Mouse (Mus musculus) gastrocnemius, adult 2 months (tissue): ENCODE measurements around the gene Aloxe3. TPM values are rescaled to one million over a fixed set of nuclear protein-coding genes. Genes with fewer than 3 reads are reported as not detected.
"Not testable (repeated sequence)": the region's sequence is repeated elsewhere in the genome, so short reads cannot be mapped to it uniquely, and the experiment has no call there.

Experiments
- DNase-seq: peaks from one replicate; pipeline ENCODE4 v3.0.0; 2022
- H3K27ac ChIP-seq: fragments of 200-600 bp; 2 replicates; pipeline ENCODE4 v1.8.1; 2022; ENCODE audit warnings: mild to moderate bottlenecking
- H3K4me3 ChIP-seq: fragments of 200-600 bp; 2 replicates; pipeline ENCODE4 v1.8.1; 2022; ENCODE audit warnings: mild to moderate bottlenecking, moderate library complexity
- CTCF ChIP-seq: fragments of 200-600 bp; IDR thresholded peaks from 2 replicates; pipeline ENCODE4 v1.8.1; 2022; ENCODE audit warnings: antibody characterized with exemption, mild to moderate bottlenecking, moderate library complexity
- intact Hi-C: fragments of 180-260 bp; cut with DNase I; formaldehyde crosslinking; loops from one replicate; pipeline ENCODE4 v1.15.1; 2025
- total RNA-seq, 2 experiments: library from RNA; stranded (reverse); gene quantifications; 2 replicates each; pipeline ENCODE4 v1.2.3; 2021

Gene Aloxe3
- total RNA-seq, 2 experiments from 2014 or later: not detected

DNA sequence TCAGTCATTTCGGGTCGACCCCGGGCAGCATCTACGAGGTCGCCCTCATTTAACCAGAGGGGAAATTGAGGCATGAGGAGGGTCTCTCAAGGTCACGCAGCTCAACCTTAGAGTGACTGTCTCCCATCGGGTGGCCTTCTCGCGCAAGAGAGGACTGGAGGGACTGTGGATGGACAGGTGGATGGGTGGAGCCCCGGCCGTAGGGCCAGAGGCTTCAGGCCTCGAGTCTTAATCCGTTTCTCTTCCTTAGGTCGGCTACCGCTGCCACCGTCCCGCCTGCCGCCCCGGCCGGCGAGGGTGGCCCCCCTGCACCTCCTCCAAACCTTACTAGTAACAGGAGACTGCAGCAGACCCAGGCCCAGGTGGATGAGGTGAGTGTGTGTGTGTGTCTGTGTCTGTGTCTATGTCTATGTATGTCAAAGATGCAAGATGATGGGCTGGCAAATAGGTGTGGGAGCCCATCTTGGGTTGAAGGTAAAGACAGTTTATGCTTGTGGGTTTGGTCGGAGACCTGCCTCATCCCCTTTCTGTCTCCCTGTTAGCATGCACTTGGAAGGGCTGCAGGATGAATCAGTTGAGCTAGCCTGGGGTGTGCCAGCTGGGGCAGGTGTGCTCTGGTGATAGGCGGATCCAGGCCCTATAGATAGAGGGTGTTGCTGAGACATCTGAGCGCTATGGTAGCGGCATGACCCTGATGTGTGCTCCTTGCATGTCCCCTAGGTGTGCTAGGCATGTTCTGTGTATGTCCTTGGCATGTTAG is 36.7 kb upstream of the Aloxe3 start:
- DNase-seq: peak; percentile 57
- TF ChIP-seq CTCF: no peak
- intact Hi-C loops: loop anchor here (2.0 kb wide), 1 partner anchor 16 kb away; no protein-coding TSS in a partner anchor
- peak overlapping the region; percentile 100 for H3K4me3 ChIP-seq
- peak overlapping the region; percentile 100 for H3K27ac ChIP-seq

DNA sequence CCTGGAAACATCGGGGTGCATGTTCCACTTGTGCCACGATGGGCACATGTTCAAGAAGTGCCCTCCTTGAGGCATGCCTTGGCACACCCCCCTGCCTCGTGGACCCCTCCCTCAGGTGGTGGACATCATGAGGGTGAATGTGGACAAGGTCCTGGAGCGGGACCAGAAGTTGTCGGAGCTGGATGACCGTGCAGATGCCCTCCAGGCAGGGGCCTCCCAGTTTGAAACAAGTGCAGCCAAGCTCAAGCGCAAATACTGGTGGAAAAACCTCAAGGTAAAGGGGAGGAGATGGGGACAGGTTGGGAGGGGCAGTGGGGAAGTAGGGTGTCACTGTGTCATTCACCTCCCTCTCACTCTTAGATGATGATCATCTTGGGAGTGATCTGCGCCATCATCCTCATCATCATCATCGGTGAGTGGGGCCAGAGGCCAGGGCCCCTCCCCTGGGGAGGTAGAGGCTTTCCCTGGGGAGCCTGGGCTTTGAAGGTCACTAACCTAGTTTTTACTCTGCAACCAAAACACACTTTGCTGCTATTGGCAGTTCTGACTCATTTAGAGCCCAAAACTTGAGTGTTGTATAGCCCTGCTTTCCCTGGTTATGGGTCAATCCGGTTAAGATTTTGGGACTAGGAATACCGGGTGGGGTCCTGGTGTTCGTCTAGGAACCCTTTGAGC is 35.9 kb upstream of the Aloxe3 start:
- intact Hi-C loops: loop anchor here (2.0 kb wide), 1 partner anchor 17 kb away; no protein-coding TSS in a partner anchor
- TF ChIP-seq CTCF: no peak
- Histone ChIP-seq H3K4me3 (peak overlapping the region; percentile 100), H3K27ac (peak overlapping the region; percentile 100)
- DNase-seq: peak; percentile 33

DNA sequence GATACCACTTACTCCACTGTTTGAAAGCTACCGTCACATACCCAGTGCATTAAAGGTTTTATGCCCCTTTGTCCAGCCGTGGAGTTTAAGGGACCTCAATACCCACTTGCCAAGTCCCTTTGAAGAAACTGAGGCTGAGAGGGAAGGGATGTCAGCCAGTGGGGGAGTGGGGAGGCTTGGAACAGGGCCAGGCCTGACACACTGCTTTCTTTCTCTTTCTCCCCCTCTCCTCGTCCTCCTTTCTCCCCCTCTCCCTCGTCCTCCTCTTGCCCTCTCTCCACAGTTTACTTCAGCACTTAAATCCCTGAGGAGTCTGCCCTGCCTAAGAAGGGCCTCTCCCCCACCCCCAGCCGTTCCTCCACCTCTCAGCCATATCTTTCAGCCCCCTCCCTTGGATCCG is 35.3 kb upstream of the Aloxe3 start:
- no peak for TF ChIP-seq CTCF
- peak; percentile 14 for DNase-seq
- intact Hi-C loops: no loop called here
- Histone ChIP-seq H3K4me3 (peak overlapping the region; percentile 100), H3K27ac (peak overlapping the region; percentile 100)

DNA sequence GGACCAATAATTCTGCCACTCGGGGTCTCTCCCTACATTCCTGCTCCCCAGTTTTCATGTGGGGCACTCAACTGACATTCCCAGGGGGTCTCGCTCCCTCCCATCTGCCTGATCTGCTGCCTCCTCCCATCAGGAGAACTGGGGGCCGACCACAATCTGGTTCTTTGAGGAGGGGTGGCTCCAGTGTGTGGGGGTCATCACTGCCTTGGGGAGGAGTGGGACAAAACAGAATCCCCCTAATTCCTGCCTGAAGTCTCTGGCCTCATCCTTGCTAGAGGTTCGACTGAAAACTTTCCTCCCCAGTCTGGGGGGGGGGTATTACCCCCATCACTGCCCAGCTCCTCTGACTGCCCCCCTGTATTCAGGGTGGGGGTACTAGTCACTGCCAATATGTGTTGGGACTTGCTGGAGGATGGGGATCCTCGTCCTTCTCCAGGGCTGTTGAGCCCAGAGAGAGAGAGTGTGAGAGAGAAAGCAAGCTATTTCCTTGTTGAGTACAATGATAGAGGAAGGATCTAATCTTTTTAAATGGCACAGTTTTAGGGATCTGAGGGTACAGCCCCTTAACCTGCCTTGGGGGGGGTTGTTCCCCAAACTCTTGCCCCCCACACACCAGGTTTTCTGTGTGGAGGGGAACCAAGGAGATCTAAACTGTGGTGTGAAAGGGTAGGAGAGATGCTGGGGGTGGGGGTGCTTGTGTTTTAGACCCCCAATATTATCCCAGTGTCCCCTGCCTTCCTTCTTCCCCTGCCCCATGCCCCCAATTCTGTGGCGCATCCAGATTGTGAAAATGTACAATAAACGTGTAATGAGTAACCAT is 33.9 kb upstream of the Aloxe3 start:
- Histone ChIP-seq H3K4me3 (no peak overlapping the region), H3K27ac (peak overlapping the region; percentile 100)
- intact Hi-C loops: no loop called here
- no peak for TF ChIP-seq CTCF
- DNase-seq: peak; percentile 16

DNA sequence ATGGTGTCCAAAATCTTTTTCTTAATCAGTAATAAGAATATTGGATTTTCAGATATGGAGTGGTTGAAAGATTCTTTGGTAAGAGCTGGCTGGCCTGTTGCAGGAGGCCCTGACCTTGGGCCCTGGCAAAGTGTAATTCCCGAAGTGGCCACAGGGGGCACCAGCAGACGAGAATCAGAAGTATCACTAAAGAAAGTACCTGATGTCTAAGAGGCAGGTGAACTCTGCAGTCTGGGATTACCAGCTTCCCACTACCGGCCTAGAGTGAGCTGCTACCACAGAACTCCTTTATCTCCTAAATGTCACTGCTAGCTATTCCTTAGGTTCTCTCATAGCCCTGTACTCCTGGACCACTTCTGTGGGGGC is 33.3 kb upstream of the Aloxe3 start:
- Histone ChIP-seq H3K4me3 (0 out of 2 replicates have a peak overlapping the region, but pooled peaks have one; percentile 7), H3K27ac (peak overlapping the region; percentile 100)
- peak; percentile 91 for DNase-seq
- intact Hi-C loops: no loop called here
- peak; percentile 94 for TF ChIP-seq CTCF

DNA sequence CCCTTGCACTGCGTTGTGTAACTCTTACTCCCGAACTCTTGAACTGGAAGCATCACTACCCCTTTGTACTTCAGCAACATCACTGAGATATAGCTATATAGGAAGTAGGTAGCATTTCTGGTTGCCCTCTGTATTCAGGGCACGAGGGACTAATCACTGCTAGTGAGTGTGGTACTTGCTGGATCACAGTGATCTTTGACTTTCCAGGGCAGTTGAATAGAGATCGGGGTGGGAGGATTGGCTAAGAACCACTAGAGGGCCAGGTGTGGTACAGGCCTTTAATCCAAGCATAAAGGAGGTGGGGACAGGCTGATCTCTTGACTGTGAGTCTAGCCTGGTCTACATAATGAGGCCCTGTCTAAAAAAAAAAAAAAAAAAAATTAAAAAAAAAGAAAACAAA is 32.8 kb upstream of the Aloxe3 start:
- no peak for TF ChIP-seq CTCF
- Histone ChIP-seq H3K27ac (peak overlapping the region; percentile 100), H3K4me3 (no peak overlapping the region)
- no peak for DNase-seq
- intact Hi-C loops: no loop called here

DNA sequence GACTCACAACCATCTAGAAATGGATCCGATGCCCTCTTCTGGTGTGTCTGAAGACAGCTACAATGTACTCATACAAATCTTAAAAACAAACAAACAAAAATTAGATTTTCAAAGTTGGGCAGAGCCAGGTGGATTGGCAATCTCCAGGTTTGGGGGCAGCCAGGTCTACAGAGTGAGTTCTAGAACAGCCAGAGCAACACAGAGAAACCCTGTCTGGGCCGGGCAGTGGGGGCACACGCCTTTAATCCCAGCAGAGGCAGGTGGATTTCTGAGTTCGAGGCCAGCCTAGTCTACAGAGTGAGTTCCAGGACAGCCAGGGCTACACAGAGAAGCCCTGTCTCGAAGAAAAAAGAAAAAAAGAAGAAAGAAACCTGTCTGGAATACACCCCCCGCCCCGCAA is 31.8 kb upstream of the Aloxe3 start:
- intact Hi-C loops: not testable (repeated sequence)
- peak; percentile 18 for DNase-seq
- Histone ChIP-seq H3K27ac (peak overlapping the region; percentile 100), H3K4me3 (peak overlapping the region; percentile 64)

DNA sequence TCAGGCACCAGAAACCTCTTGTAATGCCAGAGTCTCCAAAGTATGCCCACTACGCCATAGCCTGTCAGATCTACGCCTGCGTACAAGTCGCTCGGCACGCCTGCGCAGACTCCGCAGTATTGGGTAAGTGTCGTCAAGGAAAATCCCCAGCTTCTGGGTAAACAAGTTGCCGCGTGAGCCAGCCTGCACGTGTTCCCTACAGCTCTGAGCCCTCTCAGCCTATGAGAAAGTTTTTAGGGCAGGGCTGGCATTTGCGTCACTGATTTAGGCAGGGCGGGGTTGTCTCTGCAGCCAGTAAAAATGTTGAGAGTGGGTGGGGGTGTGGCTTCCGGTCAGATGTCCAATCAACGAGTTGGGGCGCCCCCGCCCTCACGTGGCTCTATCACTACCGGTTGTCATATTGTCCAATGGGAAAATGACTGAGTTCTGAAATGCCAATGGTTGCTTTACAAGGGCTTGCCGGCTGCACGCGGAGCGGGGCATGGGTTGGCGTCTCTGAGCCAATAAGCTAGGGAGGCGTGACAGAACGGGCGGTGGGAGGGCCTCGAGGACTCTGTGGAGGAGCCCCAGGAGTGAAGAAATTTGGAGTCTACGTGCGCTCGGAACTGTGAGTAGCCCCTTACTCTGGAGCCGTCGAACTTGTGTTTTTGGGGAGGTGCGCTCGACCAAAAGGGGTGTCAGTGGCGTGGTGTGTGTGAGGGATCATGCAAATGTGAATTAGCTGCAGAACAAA is 30.8 kb upstream of the Aloxe3 start, which contains the start of gene Per1:
Gene Per1 (plus strand): TSS at position 521 of the 733 bp plus-strand sequence.
- Histone ChIP-seq H3K27ac (peak within 1 kb of the TSS; percentile 100), H3K4me3 (peak within 1 kb of the TSS; percentile 74)
- intact Hi-C loops: no loop called here
- DNase-seq: peak; percentile 99
- no peak for TF ChIP-seq CTCF

DNA sequence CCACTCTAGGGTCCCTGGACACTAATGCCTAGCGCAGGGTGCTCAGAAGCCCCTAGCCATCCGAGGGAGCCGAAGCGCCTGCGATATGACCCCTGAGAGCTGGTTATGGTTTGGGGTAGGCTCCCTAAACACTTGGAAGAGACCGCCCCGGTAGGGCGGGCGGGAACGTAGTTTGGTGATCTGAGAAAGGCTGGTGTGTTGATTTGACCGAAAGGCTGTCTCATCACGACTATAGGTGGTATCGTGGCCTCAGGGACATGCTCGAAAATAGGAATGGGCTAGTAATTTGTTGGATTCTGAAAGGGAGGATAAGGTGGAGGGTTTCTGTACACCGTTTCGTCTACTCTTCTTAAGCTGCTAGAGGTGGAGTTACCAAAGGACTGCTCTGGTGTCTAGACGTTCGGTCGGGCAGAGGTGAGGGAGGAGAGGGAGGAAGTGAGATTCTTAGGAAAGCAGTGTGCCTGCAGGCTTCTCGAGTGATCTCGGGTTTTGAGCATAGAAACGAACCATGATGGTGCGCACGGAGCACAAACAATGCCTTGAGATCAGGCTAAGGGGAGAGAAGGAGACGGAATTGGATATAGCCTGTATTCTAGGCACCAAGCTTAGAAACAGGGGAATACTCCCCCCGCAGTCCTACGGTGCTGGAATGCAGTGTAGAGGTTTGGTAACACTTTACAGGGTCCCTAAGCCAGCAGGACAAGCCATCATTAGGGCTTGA is 30.0 kb upstream of the Aloxe3 start:
- DNase-seq: peak; percentile 61
- no peak for TF ChIP-seq CTCF
- intact Hi-C loops: loop anchor here (2.0 kb wide), 1 partner anchor 27 kb away; the partner anchor contains the start of gene 9130213A22Rik
- Histone ChIP-seq H3K4me3 (peak overlapping the region; percentile 74), H3K27ac (peak overlapping the region; percentile 100)

DNA sequence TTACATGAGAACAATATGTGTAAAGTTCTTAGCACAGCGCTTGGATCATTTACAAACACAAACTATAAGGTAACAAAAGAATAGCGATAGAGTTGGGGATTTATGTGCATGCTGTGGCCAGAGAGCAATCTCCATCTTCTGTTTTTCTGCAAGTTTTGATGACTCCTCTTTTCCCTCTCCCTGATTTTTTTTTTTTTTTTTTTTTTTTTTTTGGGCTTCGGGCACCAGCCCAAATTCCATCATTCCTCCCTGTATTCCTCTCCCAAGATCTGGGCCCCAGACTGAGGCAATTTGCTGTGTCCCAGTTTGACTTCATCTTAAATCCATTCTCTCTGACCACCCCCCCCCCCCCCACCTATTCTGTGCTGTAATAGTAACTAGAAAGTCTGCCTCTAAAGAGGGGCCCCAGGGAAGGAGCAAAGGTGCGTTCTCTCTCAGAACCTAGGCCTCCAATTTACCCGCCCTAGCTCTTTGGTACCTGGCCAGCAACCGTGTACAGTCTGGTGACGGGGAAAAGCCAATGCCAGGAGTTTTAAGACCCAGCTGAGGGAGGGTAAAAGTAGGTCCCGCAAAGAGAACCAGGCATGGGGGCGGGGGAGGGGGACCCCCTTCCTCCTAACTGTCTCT is 29.2 kb upstream of the Aloxe3 start:
- intact Hi-C loops: loop anchor here (2.0 kb wide), 1 partner anchor 26 kb away; the partner anchor contains the start of gene 9130213A22Rik
- H3K4me3 ChIP-seq: peak overlapping the region; percentile 74
- no peak for DNase-seq
- no peak for TF ChIP-seq CTCF
- H3K27ac ChIP-seq: peak overlapping the region; percentile 100
